Mouse (Mus musculus) forebrain, embryonic 10.5 days (tissue): ENCODE data around the gene Arid3a. TPM values are rescaled to one million over a fixed set of nuclear protein-coding genes. Genes with fewer than 3 reads are reported as not detected.

ENCODE experiments used
- DNase-seq: peaks from one replicate; pipeline ENCODE4 v3.0.0-alpha.2; 2017; ENCODE audit warnings: low spot score; ENCODE audit errors: extremely low spot score
- H3K27ac ChIP-seq: fragments of 300-500 bp; sonication (generic); 2 replicates; pipeline ENCODE4 v1.5.1; 2016; ENCODE audit warnings: mild to moderate bottlenecking
- H3K27me3 ChIP-seq: fragments of 300-500 bp; sonication (generic); 2 replicates; pipeline ENCODE4 v1.6.1; 2016; ENCODE audit warnings: mild to moderate bottlenecking; ENCODE audit not compliant: poor library complexity, severe bottlenecking
- H3K36me3 ChIP-seq: fragments of 300-500 bp; sonication (generic); replicated peaks from 2 replicates; pipeline ENCODE4 v1.6.1; 2016; ENCODE audit warnings: mild to moderate bottlenecking, moderate library complexity
- H3K4me1 ChIP-seq: fragments of 300-500 bp; sonication (generic); 2 replicates; pipeline ENCODE4 v1.6.1; 2016
- H3K4me3 ChIP-seq: fragments of 300-500 bp; sonication (generic); 2 replicates; pipeline ENCODE4 v1.5.1; 2016; ENCODE audit warnings: mild to moderate bottlenecking, moderate library complexity
- H3K9me3 ChIP-seq: fragments of 300-500 bp; sonication (generic); 2 replicates; pipeline ENCODE4 v1.6.1; 2016; ENCODE audit warnings: mild to moderate bottlenecking, moderate library complexity
- WGBS: fragments of 180-500 bp; shearing (Covaris S2); methylation state at CpG from one replicate; pipeline ENCODE4 v1.1.7; 2016; 5-methylcytosine and 5-hydroxymethylcytosine counted together
- polyA plus RNA-seq: library from polyadenylated mRNA; unstranded; fragments of >200 nt; fragmentation: Nextera tagmentation; extraction: Ambion mirVana; gene quantifications from 2 replicates; pipeline ENCODE4 v1.2.1, GENCODE M21; 2016

The Arid3a gene
- polyA plus RNA-seq, 1 experiment from 2014 or later, result 12.5 TPM

DNA sequence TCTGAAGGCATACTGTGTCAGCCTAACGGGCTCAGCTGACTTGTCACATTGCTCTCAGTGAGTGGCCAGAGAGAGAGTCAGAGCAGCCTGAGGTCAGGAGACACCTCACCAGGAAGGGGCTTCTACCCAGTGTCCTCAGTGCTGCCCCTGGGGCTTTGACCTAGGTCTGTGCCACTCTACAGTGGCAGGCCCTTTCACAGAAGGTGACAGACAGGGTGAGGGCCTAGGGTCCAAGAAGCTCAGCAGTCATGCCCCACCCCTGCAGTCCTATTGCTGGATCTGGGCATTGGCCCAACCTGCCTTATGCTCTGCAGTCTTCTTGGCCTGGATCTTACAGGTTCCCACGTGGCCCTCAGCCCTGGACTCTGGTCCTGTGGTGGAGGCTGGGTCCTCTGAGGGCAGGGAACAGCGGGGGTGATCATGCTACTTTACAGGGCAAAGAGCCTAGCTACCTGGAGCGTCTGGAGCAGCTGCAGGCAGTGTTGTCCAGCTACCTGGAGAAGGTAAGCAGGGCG is 40.1 kb downstream of the Arid3a start:
- Histone ChIP-seq H3K4me3 (0 out of 2 replicates have a peak overlapping the region, but pooled peaks have one; percentile 6), H3K4me1 (peaks cover 15% of the 10 kb centered on the region), H3K9me3 (no peaks in the 10 kb centered on the region), H3K27ac (no peak overlapping the region), H3K36me3 (peaks cover 71% of the 10 kb centered on the region), H3K27me3 (peaks cover 45% of the 10 kb centered on the region)
- WGBS, result 91% methylated on average over 5 of the region's 5 CpGs
- no peak for DNase-seq

- peaks cover 58% of the 10 kb centered on the region for H3K36me3 ChIP-seq
- no peak overlapping the region for H3K4me3 ChIP-seq
- H3K4me1 ChIP-seq, result peaks cover 18% of the 10 kb centered on the region
- peaks cover 57% of the 10 kb centered on the region for H3K27me3 ChIP-seq
- H3K9me3 ChIP-seq, result no peaks in the 10 kb centered on the region
- DNase-seq, result no peak
- WGBS, result 85% methylated on average over 1 of the region's 1 CpGs
- H3K27ac ChIP-seq, result no peak overlapping the region
Measured at GRCm38 (mm10) chr10:79968181-79968580, 41.3 kb downstream of the Arid3a start.

GRCm38 (mm10) chr10:79969124-79969568 is 42.3 kb downstream of the Arid3a start:
- peaks cover 55% of the 10 kb centered on the region for H3K36me3 ChIP-seq
- peaks cover 18% of the 10 kb centered on the region for H3K4me1 ChIP-seq
- H3K9me3 ChIP-seq, result no peaks in the 10 kb centered on the region
- 20% methylated on average over 3 of the region's 3 CpGs for WGBS
- peaks cover 66% of the 10 kb centered on the region for H3K27me3 ChIP-seq
- H3K27ac ChIP-seq, result no peak overlapping the region
- no peak overlapping the region for H3K4me3 ChIP-seq
- DNase-seq, result no peak

GRCm38 (mm10) chr10:79970415-79971182 is 43.8 kb downstream of the Arid3a start, which contains the start of gene Grin3b:
TSS of gene Grin3b (plus strand) at chr10:79970715.
- peaks cover 55% of the 10 kb centered on the region for H3K36me3 ChIP-seq
- WGBS, result 8% methylated on average over 47 of the region's 47 CpGs
- H3K27ac ChIP-seq, result peak within 1 kb of the TSS; percentile 59; the same call in 1 of the 2 replicates

DNA sequence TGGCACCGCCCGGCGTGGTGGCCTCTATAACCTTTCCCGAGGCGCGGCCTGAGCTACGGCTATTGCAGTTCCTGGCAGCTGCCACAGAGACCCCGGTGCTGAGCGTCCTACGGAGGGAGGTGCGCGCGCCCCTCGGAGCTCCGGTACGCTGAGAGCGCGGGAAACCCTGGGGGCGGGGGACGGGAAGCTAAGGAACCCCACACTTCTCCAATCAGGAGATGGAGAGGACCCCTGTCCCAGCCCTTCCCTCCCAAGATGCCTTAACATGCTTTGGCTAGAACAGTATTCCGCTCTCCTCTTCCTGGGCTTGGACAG is 44.3 kb downstream of the Arid3a start:
- H3K36me3 ChIP-seq, result peaks cover 55% of the 10 kb centered on the region
- H3K4me3 ChIP-seq, result peak overlapping the region; percentile 50
- H3K27ac ChIP-seq, result peak overlapping the region; percentile 59; the same call in 1 of the 2 replicates
- peaks cover 66% of the 10 kb centered on the region for H3K27me3 ChIP-seq
- 6% methylated on average over 21 of the region's 21 CpGs for WGBS
- 0 out of 2 replicates have a peak, but pooled peaks cover 1% of the 10 kb centered on the region for H3K9me3 ChIP-seq
- peaks cover 18% of the 10 kb centered on the region for H3K4me1 ChIP-seq
- no peak for DNase-seq

More at GRCm38 (mm10) chr10:79970415-79971182, 43.8 kb downstream of the Arid3a start, which contains the start of gene Grin3b:
- Histone ChIP-seq H3K27me3 (peaks cover 66% of the 10 kb centered on the region), H3K9me3 (no peaks in the 10 kb centered on the region), H3K4me3 (peak within 1 kb of the TSS; percentile 50), H3K4me1 (peaks cover 18% of the 10 kb centered on the region)
- no peak for DNase-seq

- WGBS, result 73% methylated on average over 14 of the region's 14 CpGs
- Histone ChIP-seq H3K27me3 (peaks cover 75% of the 10 kb centered on the region), H3K36me3 (peaks cover 55% of the 10 kb centered on the region), H3K4me1 (peaks cover 18% of the 10 kb centered on the region), H3K9me3 (peaks cover 10% of the 10 kb centered on the region; the same call in 1 of the 2 replicates), H3K4me3 (no peak overlapping the region), H3K27ac (no peak overlapping the region)
- DNase-seq, result no peak
Measured at GRCm38 (mm10) chr10:79972831-79973230, 46.0 kb downstream of the Arid3a start.

DNA sequence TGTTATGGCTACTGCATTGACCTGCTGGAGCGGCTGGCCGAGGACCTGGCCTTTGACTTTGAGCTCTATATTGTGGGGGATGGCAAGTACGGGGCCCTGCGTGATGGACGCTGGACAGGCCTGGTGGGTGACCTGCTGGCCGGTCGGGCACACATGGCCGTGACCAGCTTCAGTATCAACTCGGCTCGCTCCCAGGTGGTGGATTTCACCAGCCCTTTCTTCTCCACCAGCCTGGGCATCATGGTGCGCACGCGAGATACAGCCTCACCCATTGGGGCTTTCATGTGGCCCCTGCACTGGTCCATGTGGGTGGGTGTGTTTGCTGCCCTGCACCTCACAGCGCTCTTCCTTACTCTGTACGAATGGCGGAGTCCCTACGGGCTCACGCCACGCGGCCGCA is 47.2 kb downstream of the Arid3a start:
- Histone ChIP-seq H3K36me3 (peaks cover 58% of the 10 kb centered on the region), H3K4me1 (peaks cover 21% of the 10 kb centered on the region), H3K9me3 (peaks cover 10% of the 10 kb centered on the region; the same call in 1 of the 2 replicates), H3K27me3 (peaks cover 70% of the 10 kb centered on the region), H3K27ac (no peak overlapping the region), H3K4me3 (0 out of 2 replicates have a peak overlapping the region, but pooled peaks have one; percentile 4)
- WGBS, result 88% methylated on average over 21 of the region's 21 CpGs
- DNase-seq, result no peak

DNA sequence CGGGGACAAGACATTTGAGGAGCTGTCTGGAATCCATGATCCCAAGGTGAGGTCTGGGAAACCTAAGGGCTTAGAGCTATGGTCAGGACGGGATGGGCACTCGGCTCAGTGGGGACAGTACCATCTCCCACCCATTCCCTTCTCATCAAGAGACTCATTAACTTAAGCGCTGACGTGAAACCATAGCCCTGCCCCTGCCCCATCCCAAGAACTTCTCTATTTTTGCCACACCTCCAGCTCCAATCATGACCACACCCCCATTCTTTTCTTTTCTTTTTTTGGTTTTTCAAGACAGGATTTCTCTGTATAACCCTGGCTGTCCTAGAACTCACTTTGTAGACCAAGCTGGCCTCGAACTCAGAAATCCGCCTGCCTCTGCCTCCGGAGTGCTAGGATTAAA is 47.8 kb downstream of the Arid3a start:
- H3K4me3 ChIP-seq, result 0 out of 2 replicates have a peak overlapping the region, but pooled peaks have one; percentile 4
- peaks cover 64% of the 10 kb centered on the region for H3K27me3 ChIP-seq
- WGBS, result 88% methylated on average over 8 of the region's 8 CpGs
- no peak for DNase-seq
- peaks cover 63% of the 10 kb centered on the region for H3K36me3 ChIP-seq
- H3K27ac ChIP-seq, result no peak overlapping the region
- peaks cover 10% of the 10 kb centered on the region; the same call in 1 of the 2 replicates for H3K9me3 ChIP-seq
- H3K4me1 ChIP-seq, result peaks cover 21% of the 10 kb centered on the region

GRCm38 (mm10) chr10:79976071-79976721 is 49.4 kb downstream of the Arid3a start:
- Histone ChIP-seq H3K4me1 (peaks cover 15% of the 10 kb centered on the region), H3K27me3 (peaks cover 49% of the 10 kb centered on the region), H3K4me3 (peak overlapping the region; percentile 5; the same call in 1 of the 2 replicates), H3K27ac (no peak overlapping the region), H3K36me3 (peaks cover 79% of the 10 kb centered on the region), H3K9me3 (peaks cover 10% of the 10 kb centered on the region; the same call in 1 of the 2 replicates)
- DNase-seq, result no peak
- 86% methylated on average over 28 of the region's 28 CpGs for WGBS

GRCm38 (mm10) chr10:79976722-79977107 is 49.9 kb downstream of the Arid3a start:
- WGBS, result 76% methylated on average over 36 of the region's 36 CpGs
- H3K4me3 ChIP-seq, result no peak overlapping the region; the same call in 1 of the 2 replicates
- H3K36me3 ChIP-seq, result peaks cover 83% of the 10 kb centered on the region
- no peak overlapping the region for H3K27ac ChIP-seq
- H3K4me1 ChIP-seq, result peaks cover 15% of the 10 kb centered on the region
- peaks cover 10% of the 10 kb centered on the region; the same call in 1 of the 2 replicates for H3K9me3 ChIP-seq
- no peak for DNase-seq
- peaks cover 44% of the 10 kb centered on the region for H3K27me3 ChIP-seq

DNA sequence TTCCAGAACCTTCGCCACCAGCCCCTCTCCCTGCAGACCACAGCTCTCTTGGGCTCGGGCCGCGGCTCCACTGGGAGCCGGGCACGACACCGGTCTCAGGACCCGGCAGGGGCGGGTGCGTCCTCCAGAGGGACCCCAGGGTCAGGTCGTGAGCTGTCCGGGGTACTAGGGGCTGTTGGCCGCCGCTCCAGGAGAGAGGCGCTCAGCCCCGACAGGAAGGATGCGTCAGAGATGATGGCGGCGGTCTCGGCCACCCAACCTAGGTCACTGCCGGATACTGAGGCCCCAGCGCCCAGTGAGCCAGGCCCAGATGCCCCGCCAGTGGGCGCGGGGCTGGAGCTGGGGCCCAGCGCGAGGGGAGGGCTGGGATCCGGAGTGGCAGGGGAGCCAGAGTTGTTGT is 50.5 kb downstream of the Arid3a start:
- H3K36me3 ChIP-seq, result peaks cover 85% of the 10 kb centered on the region
- WGBS, result 79% methylated on average over 28 of the region's 28 CpGs
- no peak overlapping the region; the same call in 1 of the 2 replicates for H3K4me3 ChIP-seq

DNA sequence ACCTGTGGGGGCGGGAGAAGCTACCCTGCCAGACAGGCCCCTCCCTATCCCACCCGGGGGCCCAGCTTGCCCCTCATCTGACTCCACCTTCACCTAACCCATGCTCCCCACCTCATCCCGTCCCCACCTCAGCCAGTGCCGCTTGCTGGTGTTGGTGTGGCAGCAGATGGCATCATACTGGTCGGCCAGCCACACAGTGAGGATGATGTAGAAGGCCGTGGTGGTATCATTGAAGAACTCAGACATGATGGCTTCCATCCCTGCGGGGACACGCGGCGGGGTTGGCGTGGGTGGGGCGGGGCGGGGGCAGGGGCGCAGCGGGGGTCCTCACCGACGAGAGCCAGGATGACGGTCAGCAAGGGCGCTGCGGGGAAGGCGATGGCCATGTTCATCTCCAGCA is 51.2 kb downstream of the Arid3a start:
- Histone ChIP-seq H3K4me1 (peaks cover 21% of the 10 kb centered on the region), H3K9me3 (peaks cover 10% of the 10 kb centered on the region; the same call in 1 of the 2 replicates), H3K4me3 (0 out of 2 replicates have a peak overlapping the region, but pooled peaks have one; percentile 2), H3K27ac (no peak overlapping the region), H3K36me3 (peaks cover 90% of the 10 kb centered on the region), H3K27me3 (peaks cover 30% of the 10 kb centered on the region)
- 96% methylated on average over 21 of the region's 21 CpGs for WGBS
- no peak for DNase-seq

More for the DNA sequence above, 50.5 kb downstream of the Arid3a start:
- H3K27me3 ChIP-seq, result peaks cover 38% of the 10 kb centered on the region
- H3K4me1 ChIP-seq, result peaks cover 16% of the 10 kb centered on the region
- DNase-seq, result no peak
- H3K9me3 ChIP-seq, result peaks cover 10% of the 10 kb centered on the region; the same call in 1 of the 2 replicates
- H3K27ac ChIP-seq, result no peak overlapping the region
